Mouse (Mus musculus) regulatory T cell (primary cell): ENCODE measurements around the gene Enah.

Experiments used
- in situ Hi-C: fragments of 300-600 bp; cut with MboI, MseI; formaldehyde crosslinking; loops from one replicate; pipeline ENCODE4 v1.15.1; 2025; ENCODE audit warnings: high pct_unique_total_duplicates

Enah gene

GRCm38 (mm10) chr1:181880752-181881325, 139.0 kb downstream of the Enah start:
- in situ Hi-C loops, result loop anchor here (5.0 to 25.0 kb wide), 2 partner anchors 154 to 656 kb away; no protein-coding TSS in a partner anchor

DNA sequence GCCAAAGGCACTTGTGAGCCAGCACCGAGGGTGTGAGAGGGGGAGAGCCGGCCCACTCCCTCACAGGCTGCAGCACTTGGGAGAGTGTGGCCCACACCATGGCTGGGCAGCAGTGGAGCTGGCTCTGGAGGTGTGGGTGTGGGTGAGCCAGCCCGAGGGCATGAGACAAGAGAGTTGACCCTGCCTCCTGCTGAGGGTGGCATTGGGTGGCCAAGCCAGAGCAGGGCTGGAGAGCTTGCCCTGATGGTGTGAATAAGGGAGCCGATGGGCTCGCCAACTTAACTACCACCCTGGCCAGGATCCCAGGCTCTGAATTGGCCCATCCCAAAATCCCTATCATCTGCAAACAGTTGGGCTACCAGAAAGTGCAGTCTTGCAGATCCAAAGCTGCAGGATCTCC, 141.4 kb downstream of the Enah start:
- in situ Hi-C loops, result loop anchor here (25.0 kb wide), 1 partner anchor 659 kb away; no protein-coding TSS in a partner anchor

GRCm38 (mm10) chr1:181877088-181877487, 142.7 kb downstream of the Enah start:
- in situ Hi-C loops, result loop anchor here (25.0 kb wide), 1 partner anchor 660 kb away; no protein-coding TSS in a partner anchor

DNA sequence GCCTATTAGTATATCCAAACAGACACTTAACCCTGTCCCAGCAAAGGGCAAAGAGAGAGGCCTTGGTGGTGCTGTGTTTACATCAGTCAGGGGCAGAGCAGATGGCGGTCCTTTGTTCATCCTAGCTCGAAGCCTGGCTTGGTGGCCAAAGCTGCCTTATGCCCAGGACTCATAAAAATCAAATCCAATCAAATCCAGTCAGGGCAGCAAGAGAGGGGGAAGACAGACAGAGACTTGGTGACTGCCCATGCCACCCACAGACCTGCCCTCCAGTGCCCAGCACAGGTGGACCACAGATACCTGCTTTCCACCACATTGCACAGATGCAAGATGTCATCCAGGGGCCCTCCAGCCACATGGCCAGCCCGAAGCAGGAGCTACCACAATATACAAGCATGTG, 143.1 kb downstream of the Enah start:
- in situ Hi-C loops, result loop anchor here (25.0 kb wide), 1 partner anchor 661 kb away; no protein-coding TSS in a partner anchor

DNA sequence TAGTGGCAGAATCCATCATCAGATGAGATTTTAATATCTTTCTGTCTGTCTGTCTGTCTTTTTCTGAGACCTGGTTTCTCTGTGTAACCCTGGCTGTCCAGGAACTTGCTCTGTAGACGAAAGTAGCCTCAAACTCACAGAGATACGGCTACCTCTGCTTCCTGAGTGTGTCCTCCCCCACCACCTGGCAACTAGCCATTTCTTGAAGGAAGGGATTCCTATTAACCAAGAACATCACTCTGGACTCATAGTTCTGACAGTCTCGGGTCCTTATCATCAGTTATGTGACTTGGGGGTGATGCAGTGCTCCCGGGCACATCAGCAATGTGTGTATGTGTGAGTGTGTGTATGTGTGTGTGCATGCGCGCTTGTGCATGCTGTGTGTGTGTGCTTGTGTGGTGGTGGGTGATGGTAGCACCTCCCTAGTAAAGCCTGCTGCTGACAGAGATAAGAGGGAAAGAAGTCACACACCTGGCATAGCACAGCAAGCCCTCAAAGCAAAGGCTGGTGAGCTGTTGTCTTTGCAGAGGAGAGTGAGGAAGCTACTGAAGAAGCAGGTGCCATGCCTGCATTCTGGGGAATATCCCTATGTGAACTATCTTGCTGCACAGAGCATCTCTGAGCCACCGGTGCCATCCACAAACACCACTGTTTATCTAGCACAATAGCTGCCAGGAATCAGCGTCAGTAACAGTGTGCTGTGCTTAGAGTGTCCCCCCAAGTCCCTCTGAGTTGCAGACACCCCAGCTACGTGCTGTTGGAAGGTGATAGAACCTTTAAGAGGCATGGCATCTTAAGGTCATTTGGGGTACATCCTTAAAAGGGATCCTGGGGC, 146.5 kb downstream of the Enah start:
- in situ Hi-C loops, result no loop called here

- in situ Hi-C loops, result no loop called here
Observed at GRCm38 (mm10) chr1:181872639-181873038, 147.2 kb downstream of the Enah start.

DNA sequence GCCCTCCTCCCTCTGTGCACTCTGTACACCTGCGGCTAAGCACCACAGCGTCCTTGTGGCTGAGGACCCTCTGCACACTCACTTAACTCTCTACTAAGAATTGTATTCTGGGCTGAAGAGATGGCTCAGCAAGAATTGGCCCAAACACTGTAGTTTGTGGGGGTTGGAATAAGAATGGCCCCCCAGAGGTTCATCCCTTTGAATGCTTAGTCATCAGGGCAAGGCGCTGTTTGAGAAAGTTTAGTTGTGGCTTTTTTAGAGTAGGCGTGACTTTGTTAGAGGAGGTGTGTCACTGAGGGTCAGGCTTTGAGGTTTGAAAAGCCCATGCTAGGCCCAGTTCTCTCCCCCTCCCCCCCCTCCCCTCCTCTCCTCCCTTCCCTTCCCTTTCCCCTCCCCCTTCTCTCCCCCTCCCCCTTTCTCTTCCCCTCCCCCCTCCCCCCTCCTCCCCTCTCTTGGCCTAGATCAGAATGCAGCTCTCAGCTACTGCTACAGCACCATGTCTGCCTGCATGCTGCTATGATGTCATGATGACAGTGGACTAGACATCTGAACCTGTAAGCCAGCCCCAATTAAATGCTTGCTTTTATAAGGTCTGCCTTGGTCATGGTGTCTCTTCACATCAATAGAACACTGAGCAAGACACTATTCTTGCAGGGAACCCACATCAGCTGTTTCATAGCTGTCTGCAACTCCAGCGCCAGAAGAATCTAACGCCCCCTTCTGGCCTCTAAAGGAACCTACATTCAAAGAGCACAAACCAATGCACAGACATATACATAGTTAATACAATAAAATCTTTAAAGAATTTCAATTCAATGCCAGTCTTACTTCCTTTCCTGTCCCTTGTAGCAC, 153.1 kb downstream of the Enah start:
- in situ Hi-C loops, result no loop called here

DNA sequence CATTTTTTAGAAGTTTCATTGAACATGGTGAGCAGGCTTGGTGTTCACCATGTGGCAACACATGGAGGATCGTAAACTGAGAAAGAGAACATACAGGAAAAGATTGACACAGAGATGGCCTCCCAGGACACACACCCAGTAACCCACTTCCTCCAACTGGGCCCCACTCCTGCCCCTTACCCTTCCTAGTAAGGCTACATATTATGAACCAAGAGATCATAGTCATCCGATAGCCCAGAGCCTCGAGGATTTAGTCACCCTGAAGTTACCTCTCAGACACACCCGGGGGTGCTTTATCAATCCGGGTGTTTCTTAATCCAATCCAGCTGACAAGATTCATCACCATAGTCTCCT, 153.9 kb downstream of the Enah start:
- in situ Hi-C loops, result no loop called here

- in situ Hi-C loops, result no loop called here
Observed at GRCm38 (mm10) chr1:181864971-181865862, 154.6 kb downstream of the Enah start.

- in situ Hi-C loops, result no loop called here
Observed at GRCm38 (mm10) chr1:181863431-181863830, 156.4 kb downstream of the Enah start.

DNA sequence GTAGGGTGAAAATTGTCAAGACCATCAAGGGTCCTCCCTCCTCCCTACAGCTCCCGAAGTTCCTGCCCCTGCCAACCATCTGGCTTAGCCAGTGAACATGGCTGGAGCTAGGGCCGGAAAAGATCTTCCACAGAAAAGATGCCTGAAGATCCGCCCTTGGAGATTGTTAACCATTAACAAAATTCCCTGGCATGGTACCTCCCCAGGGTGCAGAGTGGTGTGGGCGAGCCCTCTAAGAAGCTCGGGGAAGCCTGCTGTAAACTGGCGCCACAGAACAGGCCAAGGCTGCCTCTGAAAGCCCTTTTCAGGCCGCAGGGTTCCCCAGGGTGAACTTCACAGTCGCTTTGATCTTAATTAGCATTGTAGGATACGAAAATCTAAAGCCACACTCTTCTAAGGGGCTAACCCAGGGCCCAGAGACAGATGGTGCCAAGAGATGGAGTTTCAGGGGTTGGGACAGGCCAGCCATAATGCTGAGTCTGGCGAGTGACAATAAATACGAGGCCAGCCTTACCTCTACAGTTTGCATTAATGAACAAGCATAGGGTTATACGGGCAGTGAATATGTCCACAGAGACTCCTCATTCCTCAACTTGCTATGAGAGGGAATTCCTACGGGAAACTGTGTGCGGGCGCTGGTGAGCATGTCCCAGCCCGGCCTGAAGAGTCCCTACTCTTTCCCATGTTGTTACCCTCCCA, 157.0 kb downstream of the Enah start:
- in situ Hi-C loops, result no loop called here

- in situ Hi-C loops, result no loop called here
Observed at GRCm38 (mm10) chr1:181861181-181861902, 158.4 kb downstream of the Enah start.

- in situ Hi-C loops, result no loop called here
Observed at GRCm38 (mm10) chr1:181860659-181861058, 159.1 kb downstream of the Enah start.

DNA sequence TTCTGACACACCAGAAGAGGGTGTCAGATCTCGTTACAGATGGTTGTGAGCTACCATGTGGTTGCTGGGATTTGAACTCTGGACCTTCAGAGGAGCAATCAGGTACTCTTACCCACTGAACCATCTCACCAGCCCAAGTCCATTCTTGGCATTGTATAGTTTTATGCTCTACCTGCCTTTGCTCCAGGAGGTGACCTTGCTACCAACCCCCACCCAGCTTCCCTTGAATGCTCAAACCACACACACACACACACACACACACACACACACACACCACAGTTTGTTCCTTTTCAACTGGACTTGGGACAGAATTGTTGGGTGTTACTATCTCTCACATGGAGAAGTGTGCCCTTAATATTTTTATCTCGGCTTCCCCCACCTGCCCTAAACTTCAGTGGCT, 163.5 kb downstream of the Enah start:
- in situ Hi-C loops, result no loop called here

- in situ Hi-C loops, result no loop called here
Observed at GRCm38 (mm10) chr1:181854829-181855228, 165.0 kb downstream of the Enah start.

DNA sequence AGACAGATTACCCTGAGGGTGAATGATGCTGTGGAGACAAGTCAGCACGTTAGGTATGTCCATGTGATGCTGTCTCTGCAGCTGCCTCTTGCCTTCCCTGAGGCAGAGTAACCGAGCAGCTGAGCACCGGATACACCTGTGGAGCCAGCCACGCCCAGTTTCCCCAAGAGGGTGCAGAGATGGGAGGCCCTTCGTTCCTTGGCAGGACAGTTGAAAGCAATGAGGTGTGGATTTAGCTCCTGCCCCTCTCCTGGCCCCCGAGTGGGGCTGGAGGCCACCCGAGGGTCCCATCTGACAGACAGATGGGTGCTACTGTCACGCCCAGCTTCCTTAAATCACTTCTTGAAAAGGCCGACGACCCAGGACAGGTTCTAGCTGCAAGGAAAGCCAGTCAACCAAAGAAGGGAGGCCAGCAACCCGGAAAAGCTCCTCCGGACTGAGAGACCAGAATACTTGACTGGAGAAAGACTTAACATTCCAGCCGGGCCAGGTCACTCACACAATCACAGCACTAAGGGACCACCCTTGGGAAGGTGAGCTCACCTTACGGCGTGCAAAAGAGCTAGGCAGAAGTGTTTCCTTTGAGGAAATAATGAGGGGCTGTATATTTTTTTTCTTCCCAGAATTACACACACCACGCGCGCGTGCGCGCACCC, 166.6 kb downstream of the Enah start:
- in situ Hi-C loops, result no loop called here

GRCm38 (mm10) chr1:181852466-181852865, 167.3 kb downstream of the Enah start:
- in situ Hi-C loops, result no loop called here

GRCm38 (mm10) chr1:181851521-181852310, 168.1 kb downstream of the Enah start:
- in situ Hi-C loops, result no loop called here
